In genomic region chr3:131111151-131111850, GRCm38 (mm10) we compare ENCODE assay signal across 9 mouse cellular contexts. TPM values are rescaled to one million over a fixed set of nuclear protein-coding genes. Genes with fewer than 3 reads are reported as not detected.
A peak's percentile ranks its signal among the peaks of the same experiment; 100 is the strongest.
DNase-seq lines count a peak whose midpoint lies in the region; ATAC-seq lines count a peak whose summit lies in the region.
"Had no signal": no experiment of that assay in that cellular context is flagged by ENCODE, and none has a peak within 500 bp of the region (broad histone marks: within the 10 kb centered on the region; RNA-seq: fewer than 3 reads in every experiment).

No protein-coding gene starts in this region.

- no peak overlapping the region for H3K27ac ChIP-seq in forebrain, embryonic 16.5 days (ENCODE audit: low read length)
- peak overlapping the region; percentile 72; the same call in 1 of the 2 replicates for H3K27ac ChIP-seq in kidney, embryonic 15.5 days
- peak overlapping the region; percentile 86 for H3K27ac ChIP-seq in midbrain, embryonic 14.5 days (replicated peaks; ENCODE audit: low read depth, low read length)

- H3K36me3 ChIP-seq in megakaryocyte, embryonic 14.5 days (replicated peaks; ENCODE audit: low read length) = no peaks in the 10 kb centered on the region
- H3K36me3 ChIP-seq in forebrain, embryonic 16.5 days (ENCODE audit: control insufficient read depth, insufficient read depth) = no peaks in the 10 kb centered on the region
- no peaks in the 10 kb centered on the region for H3K36me3 ChIP-seq in kidney, embryonic 15.5 days
- peaks cover 8% of the 10 kb centered on the region; the same call in 1 of the 2 replicates for H3K36me3 ChIP-seq in midbrain, embryonic 14.5 days (ENCODE audit: control insufficient read depth, insufficient read depth, low read length)

- H3K9me3 ChIP-seq in megakaryocyte, embryonic 14.5 days = peaks cover 4% of the 10 kb centered on the region; the same call in 1 of the 2 replicates
- H3K9me3 ChIP-seq in forebrain, embryonic 16.5 days (ENCODE audit: control insufficient read depth, low read length) = no peaks in the 10 kb centered on the region
- no peaks in the 10 kb centered on the region for H3K9me3 ChIP-seq in kidney, embryonic 15.5 days (replicated peaks)
- H3K9me3 ChIP-seq in midbrain, embryonic 14.5 days (ENCODE audit: control insufficient read depth, low read length) = no peaks in the 10 kb centered on the region

- peak overlapping the region; percentile 64 for H3K9ac ChIP-seq in forebrain, embryonic 16.5 days (replicated peaks; ENCODE audit: low read depth, low read length)
- H3K9ac ChIP-seq in kidney, embryonic 15.5 days = peak overlapping the region; percentile 71
- peak overlapping the region; percentile 79 for H3K9ac ChIP-seq in midbrain, embryonic 14.5 days (replicated peaks; ENCODE audit: low read length)

- ATAC-seq in megakaryocyte, adult 5-6 weeks (ENCODE audit: poor library complexity, severe bottlenecking) = no peak
- ATAC-seq in forebrain, embryonic 16.5 days = peak; percentile 28
- peak; percentile 41 for ATAC-seq in kidney, embryonic 15.5 days (replicated peaks; ENCODE audit: low FRiP score)
- peak; percentile 41; the same call in 1 of the 2 replicates for ATAC-seq in midbrain, embryonic 14.5 days (ENCODE audit: low FRiP score, low TSS enrichment)

- peak; percentile 74 for DNase-seq in adrenal gland, adult 2 months
- DNase-seq in midbrain, embryonic 14.5 days = peak; percentile 74
- peak; percentile 50 for DNase-seq in testis, postnatal 10 days (ENCODE audit: low spot score)
- DNase-seq in layer of hippocampus, adult 11-12 months (ENCODE audit: low spot score) = no peak

- H3K4me1 ChIP-seq in megakaryocyte, embryonic 14.5 days = peaks cover 47% of the 10 kb centered on the region
- peaks cover 46% of the 10 kb centered on the region for H3K4me1 ChIP-seq in forebrain, embryonic 16.5 days (replicated peaks; ENCODE audit: control insufficient read depth, insufficient read depth, low read length)
- peaks cover 61% of the 10 kb centered on the region for H3K4me1 ChIP-seq in kidney, embryonic 15.5 days
- peaks cover 32% of the 10 kb centered on the region for H3K4me1 ChIP-seq in midbrain, embryonic 14.5 days (ENCODE audit: control insufficient read depth, insufficient read depth, low read length)

- peak overlapping the region; percentile 93 for H3K4me2 ChIP-seq in forebrain, embryonic 16.5 days (ENCODE audit: low read length)
- peak overlapping the region; percentile 98 for H3K4me2 ChIP-seq in kidney, embryonic 15.5 days
- peak overlapping the region; percentile 65 for H3K4me2 ChIP-seq in midbrain, embryonic 14.5 days (ENCODE audit: low read length)

- WGBS in forebrain, embryonic 16.5 days = under 1% methylated on average over 59 of the region's 59 CpGs
- WGBS in kidney, embryonic 15.5 days = 0% methylated on average over 59 of the region's 59 CpGs
- under 1% methylated on average over 59 of the region's 59 CpGs for WGBS in midbrain, embryonic 14.5 days

- peak overlapping the region; percentile 91 for H3K4me3 ChIP-seq in megakaryocyte, embryonic 14.5 days (replicated peaks)
- H3K4me3 ChIP-seq in forebrain, embryonic 16.5 days (replicated peaks; ENCODE audit: low read length) = peak overlapping the region; percentile 54
- peak overlapping the region; percentile 62 for H3K4me3 ChIP-seq in kidney, embryonic 15.5 days (replicated peaks)
- peak overlapping the region; percentile 69 for H3K4me3 ChIP-seq in midbrain, embryonic 14.5 days (replicated peaks; ENCODE audit: low read depth, low read length)
- H3K4me3 ChIP-seq: erythroblast, embryonic 14.5 days had no signal

- H3K27me3 ChIP-seq in megakaryocyte, embryonic 14.5 days (replicated peaks) = peaks cover 96% of the 10 kb centered on the region
- H3K27me3 ChIP-seq in forebrain, embryonic 16.5 days (replicated peaks; ENCODE audit: control insufficient read depth, insufficient read depth, low read length) = peaks cover 14% of the 10 kb centered on the region
- peaks cover 80% of the 10 kb centered on the region for H3K27me3 ChIP-seq in kidney, embryonic 15.5 days
- peaks cover 6% of the 10 kb centered on the region; the same call in 1 of the 2 replicates for H3K27me3 ChIP-seq in midbrain, embryonic 14.5 days (ENCODE audit: control insufficient read depth, insufficient read depth, low read length)

RNA-seq across cellular contexts. Expression of gene Lef1, which starts 1.0 kb away (rescaled TPM):
- 0.87 TPM in 1 of 2 replicates, not detected in the other for polyA plus RNA-seq in megakaryocyte, embryonic 14.5 days (2012; ENCODE audit: insufficient read depth, low replicate concordance)
- total RNA-seq in megakaryocyte, adult 5-6 weeks (2015) = 1.5 and 1.6 TPM in 2 replicates
- total RNA-seq in megakaryocyte, adult 5-6 weeks (2017) = 0.66 and 1.1 TPM in 2 replicates
- total RNA-seq in adrenal gland, adult 2 months (2021) = 10 to 100 TPM in 1 of 2 experiments, 1 to 10 TPM in 1; 10.0 to 11.7 TPM
- polyA plus RNA-seq in adrenal gland, adult 2 months (2012; rRNA removed) = 9.6 and 10.9 TPM in 2 replicates
- polyA plus RNA-seq in forebrain, embryonic 16.5 days (2015; fragmentation: Nextera tagmentation; extraction: Ambion mirVana) = 12.1 and 12.7 TPM in 2 replicates
- 25.6 and 26.2 TPM in 2 replicates for polyA plus RNA-seq in kidney, embryonic 15.5 days (2015; fragmentation: Nextera tagmentation; extraction: Ambion mirVana)
- polyA plus RNA-seq in midbrain, embryonic 14.5 days (2014; fragmentation: Nextera tagmentation; extraction: Ambion mirVana) = 75.4 and 93.8 TPM in 2 replicates
- polyA plus RNA-seq: erythroblast, embryonic 14.5 days had no signal
